Mouse (Mus musculus) intestine, embryonic 14.5 days (tissue): Measurements from ENCODE around the gene Gnao1. TPM values are rescaled to one million over a fixed set of nuclear protein-coding genes. Genes with fewer than 3 reads are reported as not detected.

Source experiments
- ATAC-seq: fragments of 200-750 bp; cut with Nextera tagmentation; replicated peaks from 2 replicates; pipeline ENCODE4 v1.8.0; 2017; ENCODE audit warnings: low read depth, moderate number of reproducible peaks, moderate TSS enrichment, moderate library complexity; ENCODE audit not compliant: low FRiP score, low TSS enrichment
- DNase-seq: peaks from one replicate; pipeline ENCODE4 v3.0.0-alpha.2; 2018; ENCODE audit warnings: low spot score
- H3K27ac ChIP-seq: fragments of 300-500 bp; sonication (generic); 2 replicates; pipeline ENCODE4 v1.5.1; 2014; ENCODE audit warnings: low read depth, mild to moderate bottlenecking, control low read depth
- H3K27me3 ChIP-seq: fragments of 300-500 bp; sonication (generic); replicated peaks from 2 replicates; pipeline ENCODE4 v1.6.1; 2014; ENCODE audit warnings: low read length, control low read depth; ENCODE audit not compliant: control insufficient read depth, insufficient read depth
- H3K36me3 ChIP-seq: fragments of 300-500 bp; sonication (generic); 2 replicates; pipeline ENCODE4 v1.6.1; 2014; ENCODE audit warnings: low read length, control low read depth; ENCODE audit not compliant: control insufficient read depth, insufficient read depth
- H3K4me1 ChIP-seq: fragments of 300-500 bp; sonication (generic); replicated peaks from 2 replicates; pipeline ENCODE4 v1.6.1; 2014; ENCODE audit warnings: low read length, control low read depth, mixed read lengths; ENCODE audit not compliant: control insufficient read depth, insufficient read depth
- H3K4me2 ChIP-seq: fragments of 300-500 bp; sonication (generic); 2 replicates; pipeline ENCODE4 v1.6.1; 2014; ENCODE audit warnings: low read length
- H3K4me3 ChIP-seq: fragments of 300-500 bp; sonication (generic); 2 replicates; pipeline ENCODE4 v1.5.1; 2014; ENCODE audit warnings: low read depth, low read length, control low read depth, mixed read lengths
- H3K9ac ChIP-seq: fragments of 300-500 bp; sonication (generic); 2 replicates; pipeline ENCODE4 v1.6.1; 2014; ENCODE audit warnings: mild to moderate bottlenecking, low read length
- H3K9me3 ChIP-seq: fragments of 300-500 bp; sonication (generic); 2 replicates; pipeline ENCODE4 v1.6.1; 2016; ENCODE audit warnings: low read length, control low read depth; ENCODE audit not compliant: control insufficient read depth
- WGBS: fragments of 180-500 bp; shearing (Covaris S2); extraction: QIAGEN DNeasy Blood & Tissue Kit; methylation state at CpG from one replicate; pipeline ENCODE4 v1.1.7; 2014; 5-methylcytosine and 5-hydroxymethylcytosine counted together
- polyA plus RNA-seq: library from polyadenylated mRNA; unstranded; fragments of >200 nt; fragmentation: Nextera tagmentation; extraction: Ambion mirVana; gene quantifications from 2 replicates; pipeline ENCODE4 v1.2.1, GENCODE M21; 2014

Gnao1 gene
- polyA plus RNA-seq, 1 experiment from 2014 or later, result 14.8 TPM

- H3K9me3 ChIP-seq, result no peaks in the 10 kb centered on the region
- H3K27ac ChIP-seq, result no peak overlapping the region
- WGBS, result 16% methylated on average over 6 of the region's 6 CpGs
- no peaks in the 10 kb centered on the region for H3K36me3 ChIP-seq
- DNase-seq (peak; percentile 93), ATAC-seq (peak; percentile 74)
- no peak overlapping the region for H3K9ac ChIP-seq
- no peaks in the 10 kb centered on the region for H3K4me1 ChIP-seq
- no peak overlapping the region for H3K4me2 ChIP-seq
- no peak overlapping the region for H3K4me3 ChIP-seq
- H3K27me3 ChIP-seq, result no peaks in the 10 kb centered on the region
These were observed 123.1 kb downstream of the Gnao1 start for GRCm38 (mm10) chr8:93932873-93933272.

- no peak overlapping the region for H3K4me2 ChIP-seq
- H3K4me3 ChIP-seq, result no peak overlapping the region
- H3K9ac ChIP-seq, result no peak overlapping the region
- no peak for DNase-seq
- no peaks in the 10 kb centered on the region for H3K36me3 ChIP-seq
- WGBS, result 77% methylated on average over 2 of the region's 2 CpGs
- H3K27ac ChIP-seq, result no peak overlapping the region
- H3K27me3 ChIP-seq, result no peaks in the 10 kb centered on the region
- H3K4me1 ChIP-seq, result no peaks in the 10 kb centered on the region
- ATAC-seq, result no peak
- H3K9me3 ChIP-seq, result no peaks in the 10 kb centered on the region
These were observed 123.5 kb downstream of the Gnao1 start for GRCm38 (mm10) chr8:93933288-93933687.

- no peaks in the 10 kb centered on the region for H3K27me3 ChIP-seq
- WGBS, result 92% methylated on average over 3 of the region's 3 CpGs
- ATAC-seq (no peak), DNase-seq (no peak)
- H3K4me1 ChIP-seq, result no peaks in the 10 kb centered on the region
- no peaks in the 10 kb centered on the region for H3K36me3 ChIP-seq
- H3K27ac ChIP-seq, result no peak overlapping the region
- H3K4me2 ChIP-seq, result no peak overlapping the region
- H3K9me3 ChIP-seq, result no peaks in the 10 kb centered on the region
- no peak overlapping the region for H3K4me3 ChIP-seq
- no peak overlapping the region for H3K9ac ChIP-seq
These were observed 128.4 kb downstream of the Gnao1 start for GRCm38 (mm10) chr8:93938193-93938592.

- Histone ChIP-seq H3K4me1 (no peaks in the 10 kb centered on the region), H3K27me3 (no peaks in the 10 kb centered on the region), H3K36me3 (no peaks in the 10 kb centered on the region), H3K9ac (no peak overlapping the region), H3K4me3 (no peak overlapping the region), H3K4me2 (no peak overlapping the region), H3K27ac (no peak overlapping the region), H3K9me3 (no peaks in the 10 kb centered on the region)
- 61% methylated on average over 11 of the region's 11 CpGs for WGBS
- ATAC-seq (no peak), DNase-seq (no peak)
These were observed 131.0 kb downstream of the Gnao1 start for GRCm38 (mm10) chr8:93940542-93941423.

GRCm38 (mm10) chr8:93941636-93942054 lies 131.9 kb downstream of the Gnao1 start:
- Histone ChIP-seq H3K4me1 (no peaks in the 10 kb centered on the region), H3K27ac (no peak overlapping the region), H3K9me3 (no peaks in the 10 kb centered on the region), H3K4me2 (no peak overlapping the region), H3K27me3 (no peaks in the 10 kb centered on the region), H3K4me3 (no peak overlapping the region), H3K36me3 (no peaks in the 10 kb centered on the region), H3K9ac (no peak overlapping the region)
- DNase-seq, result no peak
- ATAC-seq, result no peak
- WGBS, result 73% methylated on average over 4 of the region's 4 CpGs

GRCm38 (mm10) chr8:93945781-93946180 lies 136.0 kb downstream of the Gnao1 start:
- H3K9ac ChIP-seq, result no peak overlapping the region
- no peak overlapping the region for H3K4me3 ChIP-seq
- no peak for ATAC-seq
- no peak for DNase-seq
- 66% methylated on average over 4 of the region's 4 CpGs for WGBS
- no peak overlapping the region for H3K4me2 ChIP-seq
- no peaks in the 10 kb centered on the region for H3K9me3 ChIP-seq
- H3K27ac ChIP-seq, result no peak overlapping the region
- H3K4me1 ChIP-seq, result no peaks in the 10 kb centered on the region
- H3K36me3 ChIP-seq, result no peaks in the 10 kb centered on the region
- no peaks in the 10 kb centered on the region for H3K27me3 ChIP-seq

GRCm38 (mm10) chr8:93946397-93946796 lies 136.6 kb downstream of the Gnao1 start:
- H3K4me3 ChIP-seq, result no peak overlapping the region
- no peak overlapping the region for H3K9ac ChIP-seq
- H3K4me2 ChIP-seq, result no peak overlapping the region
- DNase-seq, result no peak
- H3K4me1 ChIP-seq, result no peaks in the 10 kb centered on the region
- no peak for ATAC-seq
- WGBS, result 94% methylated on average over 1 of the region's 1 CpGs
- H3K9me3 ChIP-seq, result no peaks in the 10 kb centered on the region
- H3K27me3 ChIP-seq, result no peaks in the 10 kb centered on the region
- H3K27ac ChIP-seq, result no peak overlapping the region
- H3K36me3 ChIP-seq, result no peaks in the 10 kb centered on the region

GRCm38 (mm10) chr8:93950133-93950532 lies 140.4 kb downstream of the Gnao1 start:
- Histone ChIP-seq H3K4me2 (no peak overlapping the region), H3K4me1 (no peaks in the 10 kb centered on the region), H3K36me3 (0 out of 2 replicates have a peak, but pooled peaks cover 10% of the 10 kb centered on the region), H3K9ac (no peak overlapping the region), H3K9me3 (no peaks in the 10 kb centered on the region), H3K27ac (no peak overlapping the region), H3K27me3 (no peaks in the 10 kb centered on the region), H3K4me3 (no peak overlapping the region)
- 83% methylated on average over 14 of the region's 14 CpGs for whole genome bisulfite sequencing
- DNase-seq (no peak), ATAC-seq (no peak)

GRCm38 (mm10) chr8:93952511-93952910 lies 142.7 kb downstream of the Gnao1 start:
- H3K4me1 ChIP-seq, result no peaks in the 10 kb centered on the region
- H3K4me3 ChIP-seq, result no peak overlapping the region
- H3K9me3 ChIP-seq, result no peaks in the 10 kb centered on the region
- no peak overlapping the region for H3K27ac ChIP-seq
- no peak overlapping the region for H3K9ac ChIP-seq
- H3K4me2 ChIP-seq, result no peak overlapping the region
- DNase-seq (no peak), ATAC-seq (no peak)
- no peaks in the 10 kb centered on the region for H3K27me3 ChIP-seq
- 91% methylated on average over 9 of the region's 9 CpGs for WGBS
- 0 out of 2 replicates have a peak, but pooled peaks cover 11% of the 10 kb centered on the region for H3K36me3 ChIP-seq
